8 mouse cellular contexts compared by ENCODE assay signal in genomic region chr14:54431334-54432077, GRCm38 (mm10). TPM values are rescaled to one million over a fixed set of nuclear protein-coding genes. Genes with fewer than 3 reads are reported as not detected.
DNase-seq lines count a peak whose midpoint lies in the region; ATAC-seq lines count a peak whose summit lies in the region.

TSS of gene Mmp14 (plus strand) at chr14:54431612.

- peak; percentile 48 for ATAC-seq in intestine, embryonic 14.5 days (replicated peaks; ENCODE audit: low FRiP score, low TSS enrichment, low read depth)
- peak; percentile 75 for ATAC-seq in limb, embryonic 15.5 days (ENCODE audit: insufficient number of reproducible peaks, low FRiP score, low TSS enrichment, low read depth)
- peak; percentile 23; the same call in 1 of the 2 replicates for ATAC-seq in midbrain, embryonic 16.5 days

- peak within 1 kb of the TSS; percentile 70 for H3K4me2 ChIP-seq in intestine, embryonic 14.5 days (ENCODE audit: low read length)
- H3K4me2 ChIP-seq in limb, embryonic 15.5 days = peak within 1 kb of the TSS; percentile 82
- H3K4me2 ChIP-seq in midbrain, embryonic 16.5 days (ENCODE audit: low read length) = peak within 1 kb of the TSS; percentile 88

- H3K4me1 ChIP-seq in brown adipose tissue, adult 24 weeks (ENCODE audit: control insufficient read depth, insufficient read depth, insufficient read length, low read length) = peaks cover 6% of the 10 kb centered on the region
- peaks cover 48% of the 10 kb centered on the region for H3K4me1 ChIP-seq in intestine, embryonic 14.5 days (replicated peaks; ENCODE audit: control insufficient read depth, insufficient read depth, low read length)
- peaks cover 54% of the 10 kb centered on the region for H3K4me1 ChIP-seq in limb, embryonic 15.5 days
- peaks cover 29% of the 10 kb centered on the region for H3K4me1 ChIP-seq in midbrain, embryonic 16.5 days (ENCODE audit: control insufficient read depth, insufficient read depth, low read length)

- peak within 1 kb of the TSS; percentile 75 for H3K4me3 ChIP-seq in brown adipose tissue, adult 24 weeks (ENCODE audit: insufficient read depth, low read depth, low read length)
- peak within 1 kb of the TSS; percentile 87 for H3K4me3 ChIP-seq in intestine, embryonic 14.5 days (ENCODE audit: low read depth, low read length)
- peak within 1 kb of the TSS; percentile 81 for H3K4me3 ChIP-seq in limb, embryonic 15.5 days
- peak within 1 kb of the TSS; percentile 55 for H3K4me3 ChIP-seq in midbrain, embryonic 16.5 days (ENCODE audit: low read depth, low read length)

- H3K27ac ChIP-seq in brown adipose tissue, adult 24 weeks (replicated peaks; ENCODE audit: low read depth, low read length) = peak within 1 kb of the TSS; percentile 63
- H3K27ac ChIP-seq in intestine, embryonic 14.5 days (ENCODE audit: low read depth) = peak within 1 kb of the TSS; percentile 99
- H3K27ac ChIP-seq in limb, embryonic 15.5 days = peak within 1 kb of the TSS; percentile 99
- peak within 1 kb of the TSS; percentile 79 for H3K27ac ChIP-seq in midbrain, embryonic 16.5 days (ENCODE audit: low read length)

- under 1% methylated on average over 49 of the region's 49 CpGs for WGBS in intestine, embryonic 14.5 days
- WGBS in limb, embryonic 15.5 days = under 1% methylated on average over 47 of the region's 49 CpGs
- WGBS in midbrain, embryonic 16.5 days = under 1% methylated on average over 42 of the region's 49 CpGs

- H3K36me3 ChIP-seq in intestine, embryonic 14.5 days (ENCODE audit: control insufficient read depth, insufficient read depth, low read length) = peaks cover 29% of the 10 kb centered on the region
- peaks cover 24% of the 10 kb centered on the region for H3K36me3 ChIP-seq in limb, embryonic 15.5 days
- no peaks in the 10 kb centered on the region for H3K36me3 ChIP-seq in midbrain, embryonic 16.5 days (ENCODE audit: control insufficient read depth, insufficient read depth, low read length)

- intact Hi-C loops in gastrocnemius, postnatal 14 days (cut with DNase I; ENCODE audit: low total_unique reads) = no loop called here

- DNase-seq in cerebellum, postnatal 10 days = peak; percentile 66 to 77
- DNase-seq in cerebellum, adult 9-10 months = no peak
- DNase-seq in gastrocnemius, postnatal 14 days = peak; percentile 82
- DNase-seq in intestine, embryonic 14.5 days (ENCODE audit: low spot score) = no peak
- DNase-seq in thymus, postnatal 14 days = peak; percentile 56

- peak within 1 kb of the TSS; percentile 99 for H3K9ac ChIP-seq in intestine, embryonic 14.5 days (ENCODE audit: low read length)
- H3K9ac ChIP-seq in limb, embryonic 15.5 days = peak within 1 kb of the TSS; percentile 98
- peak within 1 kb of the TSS; percentile 76 for H3K9ac ChIP-seq in midbrain, embryonic 16.5 days (ENCODE audit: low read depth, low read length)

- H3K9me3 ChIP-seq in intestine, embryonic 14.5 days (ENCODE audit: control insufficient read depth, low read length) = no peaks in the 10 kb centered on the region
- H3K9me3 ChIP-seq in limb, embryonic 15.5 days = no peaks in the 10 kb centered on the region
- no peaks in the 10 kb centered on the region for H3K9me3 ChIP-seq in midbrain, embryonic 16.5 days (replicated peaks; ENCODE audit: control insufficient read depth, low read length, poor library complexity, severe bottlenecking)

- no peaks in the 10 kb centered on the region for H3K27me3 ChIP-seq in intestine, embryonic 14.5 days (replicated peaks; ENCODE audit: control insufficient read depth, insufficient read depth, low read length)
- no peaks in the 10 kb centered on the region for H3K27me3 ChIP-seq in limb, embryonic 15.5 days
- H3K27me3 ChIP-seq in midbrain, embryonic 16.5 days (ENCODE audit: control insufficient read depth, insufficient read depth, low read depth, low read length) = no peaks in the 10 kb centered on the region

RNA-seq across cellular contexts. Expression of gene Mmp14, which starts in this region (rescaled TPM):
- polyA plus RNA-seq in brown adipose tissue, adult 24 weeks (2012; ENCODE audit: insufficient read depth, insufficient read length, missing spikeins) = 10.8 and 10.9 TPM in 2 replicates
- 10 to 100 TPM; 52.0 to 68.1 TPM for total RNA-seq in gastrocnemius, postnatal 14 days (2021)
- polyA plus RNA-seq in intestine, embryonic 14.5 days (2014; fragmentation: Nextera tagmentation; extraction: Ambion mirVana) = 129 and 133 TPM in 2 replicates
- 245 and 272 TPM in 2 replicates for polyA plus RNA-seq in limb, embryonic 15.5 days (2015; fragmentation: Nextera tagmentation; extraction: Ambion mirVana)
- 43.5 and 43.9 TPM in 2 replicates for polyA plus RNA-seq in midbrain, embryonic 16.5 days (2015; fragmentation: Nextera tagmentation; extraction: Ambion mirVana)

Comparison
In these comparisons a context has a peak if more than half of its experiments do, and no peak if none do; other contexts are left out.
1. DNase-seq: peak in cerebellum, postnatal 10 days (2 of 2), gastrocnemius, postnatal 14 days (single experiment) and thymus, postnatal 14 days (single experiment); none in cerebellum, adult 9-10 months (single experiment) and intestine, embryonic 14.5 days (single experiment).
2. ATAC-seq: peak in every context shown above with its lines; median percentile 75 in limb, embryonic 15.5 days; 48 in intestine, embryonic 14.5 days; 23 in midbrain, embryonic 16.5 days.
3. Peak in every context shown above with its lines, with median percentiles within 50 percentile points of each other: H3K27ac ChIP-seq, H3K4me3 ChIP-seq, H3K4me2 ChIP-seq and H3K9ac ChIP-seq.